Mouse (Mus musculus) lung, postnatal 0 days (tissue): Measurements from ENCODE around the gene Rchy1.

Experiments used
- CTCF ChIP-seq: IDR thresholded peaks from 2 replicates; pipeline ENCODE4 v1.5.1; 2016; ENCODE audit warnings: antibody characterized with exemption, mild to moderate bottlenecking
- EP300 ChIP-seq: IDR thresholded peaks from 2 replicates; pipeline ENCODE4 v1.6.1; 2016; ENCODE audit warnings: antibody characterized with exemption, mild to moderate bottlenecking, control low read depth

GRCm38 (mm10) chr5:92000770-92001169 lies 37.9 kb upstream of the Rchy1 start:
- no peak for TF ChIP-seq CTCF
- TF ChIP-seq EP300, result no peak
